Mouse (Mus musculus): ENCODE measurements around the gene Aacs.

- TF ChIP-seq CTCF (IDR thresholded peaks at IDR 0.05; ENCODE audit: borderline replicate concordance, control insufficient read depth, extremely low read depth, insufficient read depth, low read length, poor library complexity) = no peak
- TF ChIP-seq POLR2A (IDR thresholded peaks at IDR 0.05; ENCODE audit: control insufficient read depth, extremely low read depth, insufficient read depth, low read length, poor library complexity) = no peak
These were observed 2.7 kb upstream of the Aacs start for GRCm38 (mm10) chr5:125472796-125473475.
